Mouse (Mus musculus) midbrain, embryonic 14.5 days (tissue): Measurements from ENCODE around the gene Aloxe3. TPM values are rescaled to one million over a fixed set of nuclear protein-coding genes. Genes with fewer than 3 reads are reported as not detected.

Experiments
- ATAC-seq: fragments of 200-750 bp; cut with Nextera tagmentation; 2 replicates; pipeline ENCODE4 v1.8.0; 2017; ENCODE audit warnings: moderate number of reproducible peaks, moderate library complexity; ENCODE audit not compliant: low FRiP score, low TSS enrichment
- DNase-seq: peaks from one replicate; pipeline ENCODE4 v3.0.0-alpha.2; 2015
- H3K27ac ChIP-seq: fragments of 300-500 bp; sonication (generic); replicated peaks from 2 replicates; pipeline ENCODE4 v1.5.1; 2014; ENCODE audit warnings: mild to moderate bottlenecking, low read depth, low read length, moderate library complexity
- H3K27me3 ChIP-seq: fragments of 300-500 bp; sonication (generic); 2 replicates; pipeline ENCODE4 v1.6.1; 2014; ENCODE audit warnings: low read length, control low read depth, mixed read lengths; ENCODE audit not compliant: control insufficient read depth, insufficient read depth
- H3K36me3 ChIP-seq: fragments of 300-500 bp; sonication (generic); 2 replicates; pipeline ENCODE4 v1.6.1; 2014; ENCODE audit warnings: low read length, control low read depth; ENCODE audit not compliant: control insufficient read depth, insufficient read depth
- H3K4me1 ChIP-seq: fragments of 300-500 bp; sonication (generic); 2 replicates; pipeline ENCODE4 v1.6.1; 2014; ENCODE audit warnings: mild to moderate bottlenecking, antibody characterized with exemption, low read length, control low read depth; ENCODE audit not compliant: control insufficient read depth, insufficient read depth
- H3K4me2 ChIP-seq: fragments of 300-500 bp; sonication (generic); 2 replicates; pipeline ENCODE4 v1.6.1; 2014; ENCODE audit warnings: mild to moderate bottlenecking, low read length, moderate library complexity
- H3K4me3 ChIP-seq: fragments of 300-500 bp; sonication (generic); replicated peaks from 2 replicates; pipeline ENCODE4 v1.5.1; 2014; ENCODE audit warnings: low read depth, low read length
- H3K9ac ChIP-seq: fragments of 300-500 bp; sonication (generic); replicated peaks from 2 replicates; pipeline ENCODE4 v1.6.1; 2014; ENCODE audit warnings: mild to moderate bottlenecking, low read length, moderate library complexity
- H3K9me3 ChIP-seq: fragments of 300-500 bp; sonication (generic); 2 replicates; pipeline ENCODE4 v1.6.1; 2016; ENCODE audit warnings: low read length, control low read depth, mixed read lengths; ENCODE audit not compliant: control insufficient read depth
- WGBS: fragments of 180-500 bp; shearing (Covaris S2); extraction: QIAGEN DNeasy Blood & Tissue Kit; methylation state at CpG from one replicate; pipeline ENCODE4 v1.1.7; 2014; 5-methylcytosine and 5-hydroxymethylcytosine counted together
- polyA plus RNA-seq: library from polyadenylated mRNA; unstranded; fragments of >200 nt; fragmentation: Nextera tagmentation; extraction: Ambion mirVana; gene quantifications from 2 replicates; pipeline ENCODE4 v1.2.1, GENCODE M21; 2014

Aloxe3 gene
- polyA plus RNA-seq, 1 experiment from 2014 or later: 3.2 TPM

DNA sequence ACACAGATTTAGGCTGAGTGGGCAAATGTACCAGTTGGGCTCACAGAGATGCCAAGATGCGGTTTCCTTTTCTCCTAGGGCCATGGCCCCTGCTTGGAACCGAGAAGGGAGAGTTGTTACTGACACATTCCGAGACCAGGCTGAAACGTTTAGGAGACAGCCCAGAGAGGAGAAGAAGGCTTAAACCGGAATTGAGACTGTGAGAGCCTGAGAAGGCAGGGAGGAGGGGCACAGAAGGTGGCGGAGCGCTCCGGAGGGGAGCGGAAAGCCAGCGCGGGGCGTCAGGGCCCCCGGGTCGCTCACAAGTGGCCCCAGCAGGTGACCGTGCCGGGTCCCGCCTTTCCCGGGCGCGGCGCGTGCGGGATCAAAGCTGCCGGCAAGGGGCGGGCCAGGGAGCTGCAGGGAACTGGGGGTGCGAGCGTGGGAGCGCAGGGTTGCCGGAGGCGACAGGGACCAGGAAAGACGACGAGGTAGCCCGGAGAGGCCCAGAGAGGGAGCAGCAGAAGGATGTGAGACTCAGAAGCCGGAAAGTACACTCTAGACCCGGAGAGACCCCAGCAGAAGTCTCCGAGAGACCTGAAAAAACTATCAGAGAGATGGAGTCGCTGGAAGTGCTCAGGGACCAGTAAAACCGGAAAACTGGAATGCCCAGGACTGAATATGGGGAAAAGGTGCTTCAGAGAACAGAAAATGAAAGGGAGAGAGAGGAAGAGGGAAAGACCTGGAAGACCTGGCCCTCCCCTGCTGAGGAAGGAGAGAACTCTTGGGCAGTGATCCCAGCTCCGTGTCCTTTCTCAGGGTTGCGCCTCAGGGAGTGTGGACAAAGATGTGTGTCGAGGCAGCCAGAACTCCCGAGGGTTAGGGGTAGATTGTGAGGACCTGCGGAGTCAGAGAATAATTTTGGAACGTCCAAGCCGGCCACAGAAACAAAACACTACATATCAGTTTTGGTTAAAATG, 7.7 kb upstream of the Aloxe3 start:
- H3K9me3 ChIP-seq: no peaks in the 10 kb centered on the region
- peak overlapping the region; percentile 82 for H3K4me2 ChIP-seq
- peaks cover 27% of the 10 kb centered on the region for H3K4me1 ChIP-seq
- H3K4me3 ChIP-seq: peak overlapping the region; percentile 67
- ATAC-seq (no peak), DNase-seq (peak; percentile 69)
- peak overlapping the region; percentile 73 for H3K9ac ChIP-seq
- no peaks in the 10 kb centered on the region for H3K36me3 ChIP-seq
- peak overlapping the region; percentile 37 for H3K27ac ChIP-seq
- under 1% methylated on average over 45 of the region's 45 CpGs for WGBS
- peaks cover 8% of the 10 kb centered on the region; the same call in 1 of the 2 replicates for H3K27me3 ChIP-seq

DNA sequence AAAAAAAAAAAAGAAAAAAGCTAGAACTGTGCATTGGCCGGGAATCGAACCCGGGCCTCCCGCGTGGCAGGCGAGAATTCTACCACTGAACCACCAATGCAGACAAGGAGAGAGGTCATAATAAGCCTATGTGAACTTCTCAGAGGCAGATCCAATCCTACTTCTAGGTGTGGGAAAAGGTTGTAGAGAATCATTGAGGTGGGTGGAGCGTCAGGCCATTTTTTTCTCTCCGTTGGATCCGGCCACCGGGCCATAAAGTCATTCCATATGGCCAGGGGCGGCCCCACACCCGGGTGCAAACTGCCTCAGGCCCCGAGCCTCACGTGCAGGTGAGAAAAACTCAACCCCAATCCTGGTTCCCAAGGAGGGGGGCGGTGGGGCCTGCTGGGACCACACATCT, 6.9 kb upstream of the Aloxe3 start:
- Histone ChIP-seq H3K4me3 (peak overlapping the region; percentile 67), H3K36me3 (no peaks in the 10 kb centered on the region), H3K4me1 (peaks cover 27% of the 10 kb centered on the region), H3K27ac (no peak overlapping the region), H3K4me2 (peak overlapping the region; percentile 82), H3K9me3 (no peaks in the 10 kb centered on the region), H3K27me3 (peaks cover 8% of the 10 kb centered on the region; the same call in 1 of the 2 replicates), H3K9ac (no peak overlapping the region)
- ATAC-seq: 0 out of 2 replicates have a peak, but pooled peaks have one; percentile 12
- 1% methylated on average over 15 of the region's 15 CpGs for WGBS
- DNase-seq: peak; percentile 94

DNA sequence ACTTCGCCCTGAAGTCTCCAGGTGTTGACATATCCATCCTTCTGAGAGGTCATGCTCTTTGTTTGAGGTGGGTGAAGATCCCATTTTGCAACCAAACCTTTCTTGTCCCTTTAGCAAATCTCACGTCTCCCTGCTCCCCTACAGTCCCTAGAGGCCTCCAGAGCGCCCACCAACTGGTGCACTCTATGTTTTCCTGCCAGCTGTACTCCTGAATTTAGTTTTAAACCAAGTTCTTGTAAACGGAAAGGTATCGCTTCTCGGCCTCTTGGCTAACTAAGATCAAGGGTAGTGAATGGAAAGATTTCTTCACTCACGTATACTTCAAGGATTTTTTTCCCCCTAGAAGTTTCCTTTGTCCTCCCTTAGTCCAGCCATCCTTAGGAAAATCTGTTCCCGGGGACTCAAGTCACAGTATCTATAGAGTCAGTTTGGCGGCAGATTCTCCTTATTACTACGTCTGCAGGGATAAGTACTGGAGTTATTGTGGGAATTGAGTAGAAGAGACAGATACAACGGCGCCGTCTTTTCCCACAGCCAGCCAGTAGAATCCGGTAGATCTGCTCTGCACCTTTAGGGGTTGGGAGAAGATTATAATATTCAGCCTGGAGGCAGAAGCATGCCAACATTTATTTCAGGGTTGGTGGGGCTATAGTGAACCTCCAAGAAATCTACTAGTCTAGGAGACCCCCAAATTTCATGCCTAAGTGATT, 6.1 kb upstream of the Aloxe3 start:
- H3K27ac ChIP-seq: no peak overlapping the region
- no peak overlapping the region for H3K9ac ChIP-seq
- no peaks in the 10 kb centered on the region for H3K36me3 ChIP-seq
- peak overlapping the region; percentile 67; the same call in 1 of the 2 replicates for H3K4me3 ChIP-seq
- 27% methylated on average over 14 of the region's 14 CpGs for WGBS
- peaks cover 27% of the 10 kb centered on the region for H3K4me1 ChIP-seq
- peak overlapping the region; percentile 82 for H3K4me2 ChIP-seq
- DNase-seq (no peak), ATAC-seq (no peak)
- H3K9me3 ChIP-seq: no peaks in the 10 kb centered on the region
- H3K27me3 ChIP-seq: peaks cover 8% of the 10 kb centered on the region; the same call in 1 of the 2 replicates

DNA sequence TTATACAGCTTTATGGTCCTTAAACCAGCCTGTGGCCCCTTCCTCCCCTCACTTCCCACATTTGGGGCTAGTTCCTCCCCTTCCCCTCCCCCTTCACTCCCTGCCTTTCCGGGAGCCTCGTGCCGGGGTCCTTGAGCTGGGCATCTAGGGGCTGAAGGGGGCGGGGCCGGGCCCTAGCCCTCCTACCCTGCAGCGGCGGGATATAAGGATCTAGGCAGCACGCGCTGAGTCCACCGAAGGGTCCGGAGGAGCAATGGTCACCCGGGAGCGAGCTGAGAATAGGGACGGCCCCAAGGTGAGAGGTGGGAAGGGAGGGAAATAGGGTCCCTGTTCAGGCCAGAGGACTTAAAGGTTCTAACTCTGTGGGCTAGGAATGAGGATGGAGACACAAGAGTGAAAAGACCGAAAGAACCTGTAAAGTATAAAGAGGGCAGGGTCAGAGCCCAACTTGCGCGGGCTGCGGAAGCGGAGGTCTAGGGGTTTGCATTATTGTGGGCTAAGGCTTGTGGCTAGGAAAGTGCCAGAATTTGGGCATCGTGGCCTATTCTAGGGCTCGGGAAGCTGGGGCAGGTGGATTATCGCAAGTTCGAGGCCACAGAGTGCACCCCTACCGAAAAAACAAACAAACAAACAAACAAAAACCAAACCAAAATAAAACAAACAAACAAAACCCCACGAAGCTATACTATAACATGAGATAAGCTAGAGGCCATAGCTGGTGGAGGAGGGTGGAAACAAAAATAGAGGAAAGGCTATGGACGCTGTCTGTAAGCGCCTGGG, 5.3 kb upstream of the Aloxe3 start, which contains the start of gene Hes7:
Gene Hes7 (plus strand): TSS at position 184 of the 780 bp plus-strand sequence.
- no peak for ATAC-seq
- Histone ChIP-seq H3K9me3 (no peaks in the 10 kb centered on the region), H3K27me3 (peaks cover 4% of the 10 kb centered on the region; the same call in 1 of the 2 replicates), H3K4me2 (peak within 1 kb of the TSS; percentile 82), H3K4me1 (peaks cover 27% of the 10 kb centered on the region), H3K27ac (no peak within 1 kb of the TSS), H3K9ac (peak within 1 kb of the TSS; percentile 67; the same call in 1 of the 2 replicates), H3K4me3 (peak within 1 kb of the TSS; percentile 69), H3K36me3 (no peaks in the 10 kb centered on the region)
- WGBS: 2% methylated on average over 27 of the region's 27 CpGs
- DNase-seq: peak; percentile 38

DNA sequence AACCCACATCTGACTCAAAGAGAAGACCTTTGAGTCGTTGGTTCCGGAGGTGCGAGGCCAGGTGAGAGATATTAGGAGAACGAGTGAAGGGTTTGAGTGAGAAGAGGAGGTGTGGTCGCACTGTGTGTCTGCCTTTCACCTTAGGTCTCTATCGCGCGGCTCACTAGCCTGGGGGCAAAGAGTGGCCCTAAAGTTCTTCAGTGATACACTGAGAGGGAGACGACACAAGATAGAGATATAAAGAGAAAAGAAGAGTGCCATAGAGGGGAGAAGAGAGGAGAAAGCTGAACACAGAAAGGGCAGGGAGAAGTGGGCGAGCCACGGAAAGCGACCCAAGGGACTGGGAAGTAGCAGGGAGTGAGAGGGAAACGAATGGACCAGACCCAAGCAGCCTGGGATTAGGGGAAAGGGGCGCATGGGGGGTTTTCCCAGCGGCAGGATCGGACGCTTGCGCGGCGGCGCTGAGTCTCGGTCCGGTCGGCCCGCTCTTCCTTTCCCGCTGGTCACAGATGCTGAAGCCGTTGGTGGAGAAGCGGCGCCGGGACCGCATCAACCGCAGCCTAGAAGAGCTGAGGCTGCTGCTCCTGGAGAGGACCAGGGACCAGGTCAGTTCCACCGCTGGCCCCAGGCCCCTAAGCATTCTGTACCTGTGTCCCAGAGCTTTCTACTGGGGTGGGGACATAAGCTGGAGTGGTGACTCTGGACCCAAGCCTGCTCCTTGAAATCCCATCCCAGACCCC, 4.5 kb upstream of the Aloxe3 start:
- DNase-seq (peak; percentile 56), ATAC-seq (no peak)
- Histone ChIP-seq H3K4me2 (peak overlapping the region; percentile 74), H3K36me3 (no peaks in the 10 kb centered on the region), H3K27ac (no peak overlapping the region), H3K9ac (peak overlapping the region; percentile 67; the same call in 1 of the 2 replicates), H3K27me3 (peaks cover 4% of the 10 kb centered on the region; the same call in 1 of the 2 replicates), H3K4me3 (peak overlapping the region; percentile 69), H3K9me3 (no peaks in the 10 kb centered on the region), H3K4me1 (peaks cover 29% of the 10 kb centered on the region)
- WGBS: under 1% methylated on average over 33 of the region's 33 CpGs

DNA sequence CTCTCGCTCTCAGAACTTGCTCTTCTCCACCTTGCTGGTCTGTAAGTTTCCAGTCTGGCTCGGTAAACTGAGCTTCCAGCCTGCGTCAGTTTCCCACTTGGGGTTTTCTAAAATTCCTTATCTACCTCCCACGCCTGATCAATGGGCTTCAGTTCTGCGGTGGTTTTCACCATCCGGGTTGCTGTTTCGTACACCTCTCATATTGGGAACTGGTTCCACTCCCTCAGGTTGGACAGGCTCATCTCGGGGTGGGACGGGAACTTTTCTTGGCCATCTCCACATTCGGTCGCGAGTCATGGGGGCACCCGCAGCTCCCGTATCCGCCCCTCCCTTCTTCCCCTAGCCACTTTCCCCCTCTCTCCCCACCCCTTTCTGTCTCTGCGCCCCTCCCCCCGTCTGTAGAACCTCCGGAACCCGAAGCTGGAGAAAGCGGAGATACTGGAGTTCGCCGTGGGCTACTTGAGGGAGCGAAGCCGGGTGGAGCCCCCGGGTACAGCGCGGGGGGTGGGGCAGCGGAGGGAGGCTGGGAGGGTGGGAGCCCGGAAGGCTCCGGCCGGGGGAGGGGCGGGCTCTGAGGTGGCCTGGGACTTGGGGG, 3.9 kb upstream of the Aloxe3 start:
- Histone ChIP-seq H3K4me3 (peak overlapping the region; percentile 69), H3K36me3 (no peaks in the 10 kb centered on the region), H3K27me3 (peaks cover 4% of the 10 kb centered on the region; the same call in 1 of the 2 replicates), H3K9ac (peak overlapping the region; percentile 67), H3K9me3 (no peaks in the 10 kb centered on the region), H3K4me2 (peak overlapping the region; percentile 74), H3K27ac (peak overlapping the region; percentile 70; the same call in 1 of the 2 replicates), H3K4me1 (peaks cover 30% of the 10 kb centered on the region)
- no peak for ATAC-seq
- WGBS: under 1% methylated on average over 31 of the region's 32 CpGs
- DNase-seq: peak; percentile 72

DNA sequence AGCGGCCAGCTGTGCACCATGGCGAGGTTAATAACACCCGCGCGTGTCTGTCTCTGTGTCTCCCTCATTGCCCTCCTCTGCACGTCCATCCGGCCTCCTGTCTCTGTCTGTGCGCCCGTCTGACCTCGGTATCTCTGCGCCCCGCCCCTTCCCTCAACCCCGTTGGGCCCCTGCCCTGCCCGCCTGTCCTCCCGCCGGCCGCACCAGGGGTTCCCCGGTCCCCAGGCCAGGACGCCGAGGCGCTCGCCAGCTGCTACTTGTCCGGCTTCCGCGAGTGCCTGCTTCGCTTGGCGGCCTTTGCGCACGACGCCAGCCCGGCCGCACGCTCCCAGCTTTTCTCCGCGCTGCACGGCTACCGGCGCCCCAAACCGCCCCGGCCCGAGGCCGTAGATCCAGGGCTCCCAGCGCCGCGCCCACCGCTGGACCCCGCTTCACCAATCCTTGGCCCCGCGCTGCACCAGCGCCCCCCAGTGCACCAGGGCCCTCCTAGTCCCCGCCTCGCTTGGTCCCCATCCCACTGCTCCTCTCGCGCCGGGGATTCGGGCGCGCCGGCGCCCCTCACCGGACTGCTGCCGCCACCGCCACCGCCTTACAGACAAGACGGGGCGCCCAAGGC, 3.3 kb upstream of the Aloxe3 start, which contains the start of gene 9130213A22Rik:
Gene 9130213A22Rik (minus strand): TSS at position 254 of the 616 bp plus-strand sequence.
- Histone ChIP-seq H3K4me3 (peak within 1 kb of the TSS; percentile 69), H3K4me1 (peaks cover 26% of the 10 kb centered on the region)
- ATAC-seq: peak; percentile 72

More for the DNA sequence above, 3.3 kb upstream of the Aloxe3 start, which contains the start of gene 9130213A22Rik:
- Histone ChIP-seq H3K9ac (peak within 1 kb of the TSS; percentile 67), H3K27ac (peak within 1 kb of the TSS; percentile 70), H3K4me2 (peak within 1 kb of the TSS; percentile 74), H3K27me3 (peaks cover 4% of the 10 kb centered on the region; the same call in 1 of the 2 replicates), H3K36me3 (no peaks in the 10 kb centered on the region), H3K9me3 (no peaks in the 10 kb centered on the region)
- under 1% methylated on average over 62 of the region's 66 CpGs for WGBS
- DNase-seq: peak; percentile 90
